Mouse (Mus musculus): ENCODE data around the gene Gins3.
"Not testable (repeated sequence)": the region's sequence is repeated elsewhere in the genome, so short reads cannot be mapped to it uniquely, and the experiment has no call there.

The Gins3 gene

DNA sequence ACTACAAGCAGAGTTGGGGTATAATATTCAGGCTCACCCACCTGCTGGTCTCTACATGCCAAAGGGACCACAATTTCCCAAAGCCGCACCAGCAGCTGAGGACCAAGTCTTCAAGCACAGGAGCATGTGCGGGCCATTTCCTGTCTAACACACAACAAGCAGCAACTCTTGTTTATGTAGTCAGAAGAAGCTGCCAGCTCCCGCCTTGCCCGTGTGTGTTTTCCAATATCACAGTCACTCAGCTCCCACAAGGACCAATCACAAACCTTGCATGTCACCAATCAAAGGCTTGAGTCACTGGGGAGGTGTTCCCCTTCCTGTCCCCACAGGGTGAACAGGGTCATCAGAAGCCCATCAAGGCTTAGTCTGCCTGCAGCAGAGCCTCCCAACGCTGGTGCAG is 20.1 kb downstream of the Gins3 start:
- no peak for DNase-seq (ENCODE audit: low spot score)

DNA sequence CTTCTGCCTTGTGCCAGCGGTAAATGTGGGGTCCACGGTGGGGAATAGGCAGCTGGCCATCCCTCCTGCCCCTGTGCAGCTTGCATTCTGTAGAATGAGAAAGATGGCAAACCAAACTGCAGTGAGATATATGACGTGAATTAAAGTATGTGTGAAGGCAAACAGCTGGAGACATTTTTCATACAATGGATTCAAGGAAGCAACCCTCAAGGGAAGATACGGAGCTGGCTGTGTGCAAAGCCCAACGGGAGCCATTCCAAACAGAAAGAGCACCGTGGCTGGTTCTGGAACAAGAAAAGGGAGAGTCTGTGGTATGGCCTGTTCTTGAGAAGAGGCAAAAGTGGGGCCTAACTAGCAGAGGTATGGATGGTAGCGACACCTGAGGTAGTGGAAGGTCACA is 22.6 kb downstream of the Gins3 start:
- DNase-seq (ENCODE audit: low spot score): no peak

DNA sequence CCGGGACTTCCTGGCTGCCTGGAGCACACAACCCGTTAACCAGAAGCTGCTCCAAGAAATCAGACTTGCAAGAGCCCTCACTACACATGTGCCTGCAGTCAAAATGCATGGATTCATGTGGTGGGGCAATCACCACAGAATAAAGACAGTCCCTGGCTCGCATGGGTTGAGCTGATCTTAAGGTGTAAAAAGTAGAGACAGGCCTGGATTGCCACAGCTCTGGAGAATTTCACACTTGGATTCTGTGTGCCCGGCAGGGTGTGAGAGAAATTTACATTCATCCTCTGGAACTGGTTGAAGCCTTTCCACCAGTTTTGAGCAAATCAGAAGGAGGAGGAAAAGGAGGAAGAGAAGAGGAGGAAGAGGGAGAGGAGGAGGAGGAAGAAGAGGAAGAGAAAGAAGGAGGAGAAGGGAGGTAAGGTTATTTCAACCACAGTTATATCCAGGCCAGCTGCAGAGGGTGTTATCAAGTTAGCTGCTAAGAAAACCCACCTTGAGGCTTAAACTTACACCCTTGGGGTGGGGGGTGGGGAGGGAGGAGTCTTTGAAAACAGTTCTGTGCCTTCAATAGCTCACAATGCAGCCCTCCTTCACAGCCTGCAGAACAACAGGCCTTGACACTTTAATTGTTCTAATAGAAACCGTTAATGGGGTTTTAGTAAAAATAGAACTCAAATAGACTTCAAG is 23.2 kb downstream of the Gins3 start:
- DNase-seq (ENCODE audit: low spot score): no peak

DNA sequence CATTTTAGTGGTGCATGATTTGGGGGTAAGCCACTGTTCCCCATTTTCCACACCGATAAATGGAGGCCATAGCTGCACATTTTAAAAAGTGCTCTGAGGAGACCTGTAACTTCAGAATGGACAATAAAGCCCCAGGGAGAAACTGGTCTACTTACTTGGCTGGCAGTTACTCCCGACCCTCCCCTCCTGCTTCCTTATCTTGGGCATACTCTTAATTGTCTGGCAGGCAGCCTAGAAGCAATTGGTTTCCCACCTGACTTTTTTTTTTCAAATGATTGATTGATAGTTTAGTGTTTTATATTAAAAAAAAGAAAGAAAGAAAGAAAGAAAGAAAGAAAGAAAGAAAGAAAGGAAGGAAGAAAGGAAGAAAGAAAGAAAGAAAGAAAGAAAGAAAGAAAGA is 24.3 kb downstream of the Gins3 start:
- no peak for DNase-seq (ENCODE audit: low spot score)

DNA sequence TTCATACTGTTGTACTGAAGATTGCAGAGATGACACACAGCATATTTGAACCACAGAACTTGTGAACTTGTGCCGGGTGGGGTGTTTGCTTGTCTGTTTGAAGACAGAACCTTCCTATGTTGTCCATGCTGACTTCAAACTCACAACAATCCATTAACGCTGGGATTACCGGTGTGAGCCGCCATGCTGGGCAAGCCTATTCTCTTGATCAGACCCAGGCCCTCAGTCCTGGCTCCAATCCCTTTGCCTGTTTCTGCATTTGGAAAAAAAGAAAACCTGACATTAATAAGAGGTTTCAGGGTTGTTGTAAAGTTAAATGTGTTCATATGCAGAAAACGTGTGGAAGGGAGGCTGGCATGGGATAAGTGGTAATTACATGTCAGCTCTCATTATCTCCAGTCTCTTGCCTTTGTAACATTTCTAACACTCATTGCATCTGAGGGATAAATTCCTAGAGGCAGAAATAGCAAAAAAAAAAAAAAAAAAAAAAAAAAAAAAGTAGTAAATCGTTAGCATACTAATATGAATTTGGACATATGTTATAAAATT is 27.2 kb downstream of the Gins3 start:
- no peak for DNase-seq (ENCODE audit: low spot score)

DNA sequence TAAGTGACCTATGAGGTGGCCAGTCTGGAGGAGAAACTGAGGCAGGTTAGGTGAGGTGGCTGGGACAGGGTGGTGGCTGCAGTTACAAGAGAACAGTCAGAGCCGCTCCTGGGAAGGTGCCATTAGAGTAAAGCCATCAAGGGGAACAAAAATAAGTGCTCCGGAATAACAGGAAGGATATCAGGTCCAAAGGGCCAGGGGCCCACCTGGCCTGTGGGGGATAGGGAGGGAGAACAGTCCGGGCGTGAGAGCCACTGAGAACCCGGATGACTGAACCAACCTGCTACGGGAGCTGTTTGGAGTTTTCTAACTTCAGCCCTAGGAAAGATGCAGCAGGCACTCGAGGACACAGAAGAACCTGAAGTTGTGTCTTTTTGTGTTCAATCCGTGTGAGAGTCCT is 27.8 kb downstream of the Gins3 start:
- no peak for DNase-seq (ENCODE audit: low spot score)

DNA sequence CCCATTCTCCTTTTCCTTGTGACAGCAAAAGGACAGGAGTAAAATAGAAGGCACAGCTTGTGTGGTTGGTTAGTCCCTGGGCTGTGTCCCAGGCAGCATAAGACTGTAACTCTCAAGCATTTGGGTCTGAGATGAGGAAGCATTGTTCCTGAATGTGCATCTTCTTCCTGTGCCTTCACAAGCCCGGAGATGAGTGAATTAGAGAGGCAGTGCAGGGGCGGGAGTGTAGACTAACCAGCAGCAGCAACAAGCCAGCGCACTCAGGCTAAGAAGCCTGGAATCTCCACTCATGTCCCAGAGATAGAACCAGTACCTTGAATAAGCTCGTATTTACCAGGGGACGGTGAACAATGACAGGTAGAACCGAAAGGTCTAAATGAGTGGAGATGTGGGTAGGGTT is 28.3 kb downstream of the Gins3 start:
- no peak for DNase-seq (ENCODE audit: low spot score)

DNA sequence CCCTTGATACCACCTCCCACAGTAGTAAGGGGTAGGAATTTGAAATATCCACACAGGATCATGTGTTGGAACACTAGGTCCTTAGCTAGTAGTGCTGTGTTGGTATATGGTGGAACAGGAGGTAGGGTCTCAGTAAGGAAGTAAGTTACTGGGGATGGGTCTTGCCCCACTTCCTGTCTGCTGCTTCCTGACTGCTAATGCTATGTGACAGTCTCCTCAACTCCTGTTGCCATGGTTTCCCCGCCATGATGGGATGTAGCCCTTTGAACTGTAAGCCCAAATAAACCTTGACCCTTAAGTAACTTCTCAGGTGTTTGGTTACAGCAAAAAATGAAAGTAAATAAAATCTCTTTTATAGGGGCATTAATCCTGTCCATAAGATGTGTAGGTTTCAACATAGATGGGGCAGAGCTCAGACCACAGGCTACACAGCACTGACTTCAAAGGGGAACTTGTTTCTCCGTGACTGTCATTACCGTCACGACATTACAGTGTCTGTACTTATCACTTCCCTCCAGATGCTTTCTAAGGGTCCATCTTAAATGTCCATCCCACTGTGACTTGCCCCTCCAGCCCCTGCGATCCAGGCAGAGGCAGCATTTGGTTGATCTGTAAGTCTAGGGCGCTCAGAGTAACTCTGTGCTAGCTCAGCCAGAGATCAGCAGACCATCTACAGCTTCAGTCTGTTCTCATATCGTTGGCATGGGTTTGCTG is 29.8 kb downstream of the Gins3 start:
- DNase-seq (ENCODE audit: low spot score): no peak

DNA sequence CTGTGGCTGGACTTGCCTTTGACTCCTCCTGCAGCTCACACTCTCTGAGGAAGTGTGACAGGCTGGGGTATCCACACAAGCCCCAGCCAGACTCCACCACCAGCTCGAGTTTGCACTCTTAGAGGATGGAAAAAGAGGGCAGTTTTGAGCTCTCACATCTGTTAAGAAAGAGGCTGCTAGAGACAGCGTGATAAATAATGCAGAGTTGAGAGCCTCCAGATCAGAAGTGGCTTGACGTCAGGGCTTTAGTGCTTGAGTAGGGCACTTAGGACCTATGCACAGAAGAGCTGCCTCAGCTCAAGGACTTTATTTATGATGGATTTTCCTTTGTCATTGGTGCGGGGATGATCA is 30.3 kb downstream of the Gins3 start:
- no peak for DNase-seq (ENCODE audit: low spot score)

DNA sequence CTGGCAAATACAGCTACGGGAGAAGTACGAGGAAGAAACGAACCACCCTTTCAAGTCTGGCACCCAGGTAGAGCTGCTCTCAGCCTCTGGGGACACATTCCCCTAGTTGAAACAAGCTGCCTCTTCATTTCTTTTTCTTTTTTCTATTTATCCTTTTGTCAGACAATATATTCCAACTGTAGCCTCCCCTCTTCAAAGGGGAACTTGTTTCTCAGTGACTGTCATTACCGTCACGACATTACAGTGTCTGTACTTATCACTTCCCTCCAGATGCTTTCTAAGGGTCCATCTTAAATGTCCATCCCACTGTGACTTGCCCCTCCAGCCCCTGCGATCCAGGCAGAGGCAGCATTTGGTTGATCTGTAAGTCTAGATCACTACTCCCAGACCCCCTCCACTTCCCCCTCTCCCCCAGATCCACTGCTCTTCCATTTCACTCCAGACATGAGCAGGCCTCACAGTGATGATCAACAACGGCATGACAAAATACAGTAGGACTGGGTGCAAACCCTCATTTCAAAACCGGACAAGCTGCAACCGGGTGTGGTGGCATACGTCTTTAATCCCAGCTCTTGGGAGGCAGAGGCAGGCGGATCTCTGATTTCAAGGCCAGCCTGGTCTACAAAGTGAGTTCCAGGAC is 32.7 kb downstream of the Gins3 start:
- not testable (repeated sequence) for DNase-seq (ENCODE audit: low spot score)

DNA sequence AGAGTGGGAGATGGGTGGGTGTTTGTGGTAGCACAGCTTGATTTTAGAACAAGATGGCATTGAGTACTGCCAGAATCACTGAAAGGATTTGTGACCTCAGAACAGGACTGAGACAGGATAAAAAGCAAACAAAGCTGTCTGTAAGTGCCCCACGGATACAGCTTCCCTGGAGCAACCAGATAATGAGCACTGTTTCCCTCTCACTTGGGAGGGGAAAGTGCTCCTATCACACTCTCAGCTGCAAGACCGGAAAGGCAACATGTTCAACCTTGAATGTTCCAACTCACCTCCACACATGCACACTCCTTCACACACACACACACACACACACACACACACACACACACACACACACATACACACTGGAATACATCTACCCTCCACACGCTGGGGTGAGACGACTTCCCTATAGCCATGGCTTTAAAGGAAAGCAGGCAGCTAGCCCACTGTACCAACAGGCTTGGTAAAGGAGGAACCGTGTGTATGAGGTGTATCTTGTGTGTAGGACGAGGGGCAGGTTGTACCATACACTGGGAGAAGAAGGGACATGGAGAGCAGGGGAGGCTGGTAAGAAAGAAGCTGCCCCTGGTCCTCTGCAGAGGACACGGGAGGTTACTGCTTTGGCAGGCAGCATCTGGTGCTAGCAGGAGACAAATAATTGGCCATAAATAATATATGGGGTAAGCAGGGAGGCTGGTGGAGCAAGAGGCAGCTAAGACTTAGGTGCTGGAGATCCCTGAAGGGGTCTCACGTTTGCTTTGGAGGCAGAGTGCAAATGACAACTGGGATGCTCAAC is 35.1 kb downstream of the Gins3 start:
- DNase-seq (ENCODE audit: low spot score): no peak

DNA sequence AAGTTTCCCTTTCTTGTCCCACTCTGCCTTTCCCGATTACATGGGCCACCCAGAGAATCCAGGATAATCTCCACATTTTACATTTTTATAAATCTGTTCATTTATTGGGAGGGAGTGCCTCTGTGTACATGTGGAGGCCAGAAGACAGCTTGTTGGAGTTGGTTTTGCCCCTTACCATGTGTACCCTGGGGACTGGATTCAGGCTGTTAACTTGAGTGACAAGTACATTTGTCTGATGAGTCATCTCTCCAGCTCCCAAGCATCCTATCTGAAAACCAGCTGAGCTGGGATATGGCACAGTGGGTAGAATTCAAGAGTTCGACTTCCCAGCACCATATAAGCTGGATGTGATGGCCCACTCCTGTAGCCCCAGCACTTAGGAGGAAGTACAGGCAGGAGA is 36.7 kb downstream of the Gins3 start:
- no peak for DNase-seq (ENCODE audit: low spot score)

DNA sequence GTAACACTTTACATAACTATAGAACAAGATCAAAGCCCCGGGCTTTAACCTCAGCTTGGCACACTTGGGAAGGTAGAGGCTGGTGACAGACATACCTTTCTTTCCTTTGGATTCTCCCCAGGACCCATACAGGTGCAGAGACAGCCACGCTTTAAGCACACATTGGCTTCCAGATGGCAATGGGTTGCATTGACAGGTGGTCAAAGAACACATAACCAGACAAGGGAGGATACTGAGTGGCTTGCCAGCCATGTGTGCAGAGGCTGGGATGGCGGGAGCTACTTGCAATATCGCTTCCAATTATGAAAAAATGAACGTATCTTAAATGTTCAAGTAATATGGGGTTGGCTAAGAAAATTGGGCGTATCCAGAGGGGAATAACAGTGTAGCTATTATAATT is 38.6 kb downstream of the Gins3 start:
- no peak for DNase-seq (ENCODE audit: low spot score)

DNA sequence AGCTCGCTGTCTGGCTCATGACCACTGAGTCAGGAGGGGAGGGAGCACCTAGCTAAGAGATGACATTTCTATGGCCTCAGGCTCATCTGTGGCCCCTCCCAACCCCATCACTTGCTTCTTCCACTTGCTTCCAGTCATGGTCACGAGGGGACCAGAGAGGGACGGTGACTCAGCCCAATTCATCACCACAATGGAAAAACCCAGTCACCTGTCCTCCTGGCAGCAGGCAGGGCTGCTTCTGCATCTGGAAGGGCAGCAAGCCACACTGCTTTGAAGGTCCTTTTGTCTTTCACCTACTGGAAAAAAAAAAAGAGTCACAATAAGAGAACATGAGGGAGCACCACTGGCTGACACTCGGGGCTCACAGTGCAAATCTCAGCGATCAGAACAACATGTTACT is 39.6 kb downstream of the Gins3 start:
- no peak for DNase-seq (ENCODE audit: low spot score)

DNA sequence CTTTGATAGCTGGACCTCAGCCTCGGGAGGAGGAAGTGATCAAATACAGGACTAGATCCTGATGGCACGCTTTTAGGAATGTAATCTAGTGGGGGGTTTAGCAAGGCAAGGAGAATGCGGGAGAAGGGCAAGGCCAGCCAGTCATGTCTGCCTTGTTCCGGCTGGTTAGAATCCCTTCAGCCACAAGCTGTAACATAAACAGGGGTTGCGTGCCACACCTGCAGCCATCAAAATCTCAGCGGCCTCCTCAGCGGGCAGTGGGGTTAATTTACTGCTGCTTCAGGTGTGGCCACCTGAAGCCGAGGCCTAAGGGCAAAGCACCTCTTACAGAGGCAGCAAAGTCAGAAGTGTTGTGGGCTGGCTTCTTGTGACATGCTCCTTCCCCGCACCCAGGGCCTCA is 43.4 kb downstream of the Gins3 start, which contains the start of gene Ndrg4:
Gene Ndrg4, plus strand, starts transcription at position 350 of the 400 bp plus-strand sequence.
- DNase-seq (ENCODE audit: low spot score): no peak

DNA sequence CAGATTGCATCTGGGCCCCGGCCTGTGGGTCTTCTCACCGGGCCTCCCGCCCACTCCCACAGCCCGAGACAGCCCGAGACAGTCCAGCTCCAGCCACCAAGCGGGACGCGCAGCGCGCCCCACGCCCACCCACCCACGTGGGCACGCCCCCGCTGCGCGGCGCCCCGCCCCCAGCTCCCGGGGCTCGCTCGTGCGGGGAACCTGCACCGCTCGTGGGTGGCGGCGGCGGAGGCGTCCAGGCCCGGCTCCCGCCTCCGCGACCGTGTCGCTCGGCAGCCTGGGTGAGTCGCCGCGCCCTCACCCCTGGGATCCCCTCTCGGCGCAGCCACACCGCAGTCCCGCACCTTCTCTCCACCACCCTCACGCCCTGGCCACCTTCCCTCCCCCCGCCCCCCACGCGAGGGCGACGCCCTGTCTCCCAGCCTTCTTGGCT is 44.4 kb downstream of the Gins3 start:
- DNase-seq (ENCODE audit: low spot score): no peak

DNA sequence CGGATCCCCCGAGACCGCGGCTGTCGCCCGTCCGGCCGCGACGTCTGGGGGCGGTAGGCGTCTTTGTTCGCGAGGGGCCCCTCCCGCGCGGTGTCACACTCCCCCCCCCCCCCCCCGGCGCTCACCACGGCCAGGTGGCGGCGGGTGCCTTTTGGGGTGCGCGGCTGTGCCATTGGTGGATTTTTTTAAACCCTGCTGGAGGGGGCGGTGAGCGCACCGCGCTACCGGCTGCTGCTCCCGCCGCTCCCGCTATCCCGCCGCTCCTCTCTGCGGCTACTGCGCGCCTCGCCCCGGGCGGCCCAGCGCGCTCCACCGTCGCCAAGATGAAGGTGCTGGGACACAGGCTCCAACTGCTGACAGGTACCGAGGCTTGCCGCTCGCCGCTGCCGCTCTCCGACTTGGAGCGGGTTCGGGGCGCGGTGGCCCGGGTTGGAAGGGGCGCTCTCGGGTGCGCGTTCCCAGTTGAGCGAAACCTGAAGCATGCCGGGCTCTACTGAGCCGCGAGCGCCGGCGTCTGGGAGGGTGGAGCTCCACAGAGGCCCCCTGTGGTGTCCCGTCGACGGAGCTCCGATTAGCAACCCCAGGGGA is 44.9 kb downstream of the Gins3 start:
- peak; percentile 9 for DNase-seq (ENCODE audit: low spot score)

DNA sequence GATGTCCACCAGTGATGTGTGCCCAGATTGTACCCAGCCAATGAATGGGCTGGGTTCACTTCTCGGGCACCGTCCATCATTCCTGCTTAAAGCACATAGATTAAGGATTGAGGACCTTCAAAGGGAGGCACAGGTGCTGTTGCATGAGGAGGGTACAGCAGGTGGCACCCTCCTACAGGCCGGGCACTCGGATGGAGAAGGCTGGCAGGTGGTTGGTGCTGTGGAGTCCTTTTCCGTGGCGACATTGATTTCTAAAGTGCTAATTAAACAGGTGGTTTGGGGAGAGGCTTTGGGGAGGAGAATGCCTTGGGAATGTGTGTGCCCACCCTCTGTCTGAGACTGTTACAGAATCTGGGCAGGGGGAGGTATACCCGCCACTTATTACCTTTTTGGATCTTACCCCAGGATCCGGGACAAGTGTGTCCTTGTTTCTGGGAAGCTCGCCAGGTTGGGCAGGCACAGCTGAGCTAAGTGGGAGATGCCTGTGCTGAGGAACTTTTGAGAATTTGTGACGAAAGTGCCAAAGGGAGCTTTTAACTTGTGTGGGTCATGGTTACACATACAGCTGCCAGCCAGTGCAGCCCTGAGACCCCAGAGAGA is 54.9 kb downstream of the Gins3 start:
- no peak for DNase-seq (ENCODE audit: low spot score)

DNA sequence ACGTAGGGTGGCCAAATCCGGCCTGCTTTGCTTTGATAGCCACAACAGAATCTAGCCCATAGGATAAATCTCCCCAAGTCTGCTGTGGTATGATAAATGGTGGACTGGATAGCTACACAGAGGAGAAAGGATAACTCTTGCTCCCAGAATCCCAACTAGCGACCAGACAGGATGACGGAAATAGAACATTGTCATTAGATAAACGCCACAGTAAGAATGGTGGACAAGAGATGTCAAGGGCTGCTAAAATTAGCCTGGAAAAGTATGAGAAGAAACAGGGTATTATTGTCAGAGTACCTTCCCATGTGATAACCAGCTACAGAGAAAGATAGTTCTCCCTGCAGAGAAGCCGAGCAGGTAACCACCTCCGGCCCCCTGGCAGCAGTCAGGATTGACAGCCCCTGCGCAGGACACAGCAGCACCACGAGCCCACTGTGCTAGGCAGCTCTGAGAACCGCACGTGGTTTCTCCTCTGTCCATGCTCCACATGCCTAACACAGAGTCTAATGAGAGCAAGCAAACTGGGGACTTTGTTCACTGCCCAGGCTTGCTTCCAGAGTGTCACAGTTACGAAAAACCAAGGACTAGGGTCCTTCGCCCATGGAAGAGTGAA is 57.8 kb downstream of the Gins3 start:
- no peak for DNase-seq (ENCODE audit: low spot score)

DNA sequence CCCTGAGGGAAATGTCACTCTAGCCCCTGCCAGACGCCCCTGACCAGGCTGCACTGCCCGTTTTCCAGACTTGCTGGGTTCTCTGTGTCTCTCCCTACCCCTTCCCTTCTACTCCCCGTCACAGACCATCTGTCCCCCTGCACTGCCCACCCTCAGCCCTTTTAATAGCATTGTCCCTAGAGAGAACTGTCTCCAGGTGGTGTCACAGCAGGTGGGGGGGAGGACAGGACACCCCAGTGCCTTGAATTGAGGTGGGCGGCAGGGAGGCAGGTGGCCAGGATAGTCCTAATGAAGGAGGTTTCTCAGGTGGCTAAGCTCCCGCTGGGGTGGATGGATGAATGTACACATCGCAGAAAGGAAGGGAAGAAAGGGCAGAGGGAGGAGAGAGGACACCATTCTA is 61.4 kb downstream of the Gins3 start:
- no peak for DNase-seq (ENCODE audit: low spot score)
